Mouse (Mus musculus) brain, embryonic 14.5 days (tissue): Measurements from ENCODE around the gene Hdhd3.

ENCODE experiments used
- CTCF ChIP-seq: fragments of 200-500 bp; IDR thresholded peaks from 2 replicates; pipeline ENCODE4 v1.5.1; 2012; ENCODE audit warnings: inconsistent platforms, mild to moderate bottlenecking, moderate library complexity, borderline replicate concordance; ENCODE audit not compliant: insufficient read depth, insufficient read length; ENCODE audit errors: extremely low read depth
- POLR2A ChIP-seq: fragments of 200-500 bp; IDR thresholded peaks from 2 replicates; pipeline ENCODE4 v1.6.1; 2012; ENCODE audit warnings: mild to moderate bottlenecking, inconsistent platforms, borderline replicate concordance; ENCODE audit not compliant: poor library complexity, insufficient read depth, insufficient read length, severe bottlenecking; ENCODE audit errors: extremely low read depth

- TF ChIP-seq CTCF, result peak; percentile 63; the same call in 1 of the 2 replicates
- TF ChIP-seq POLR2A, result no peak
These were observed 48.3 kb downstream of the Hdhd3 start for GRCm38 (mm10) chr4:62454995-62455394.
